Mouse (Mus musculus) liver, postnatal 0 days (tissue): ENCODE measurements at regions not wholly inside any gene's neighbourhood (a gene's known extent, or its start where the extent isn't known, plus 50 kb on each side); places are given as distances from the start of the nearest gene placed in this dataset.

Experiments
- CTCF ChIP-seq: sonication (generic); IDR thresholded peaks from 2 replicates; pipeline ENCODE4 v1.5.1; 2016; ENCODE audit warnings: antibody characterized with exemption, low read depth
- EP300 ChIP-seq: IDR thresholded peaks from 2 replicates; pipeline ENCODE4 v1.6.1; 2016; ENCODE audit warnings: antibody characterized with exemption, low read depth, mild to moderate bottlenecking

DNA sequence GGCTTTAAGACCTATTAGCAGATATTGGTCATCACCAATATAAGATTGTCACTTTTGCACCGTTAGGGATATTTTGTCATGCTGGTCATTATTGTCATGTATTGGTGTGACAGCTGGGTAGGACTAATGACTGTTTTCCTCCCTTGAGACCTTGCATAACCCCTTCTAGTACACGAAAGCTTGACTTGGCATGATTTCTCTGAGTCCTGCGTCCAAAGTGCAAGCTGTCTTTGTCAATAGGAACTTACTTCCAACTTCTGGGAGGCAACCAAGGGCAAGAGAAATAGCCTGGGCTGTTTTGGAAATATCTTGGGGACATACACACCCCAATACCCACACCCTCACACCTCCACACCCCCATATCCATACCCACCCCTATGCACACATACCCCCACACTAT is 167.7 kb downstream of the Pmp22 start:
- TF ChIP-seq CTCF = no peak
- no peak for TF ChIP-seq EP300
